Mouse (Mus musculus) MEL (cell line): ENCODE results near the gene Asb2. TPM values are rescaled to one million over a fixed set of nuclear protein-coding genes. Genes with fewer than 3 reads are reported as not detected.

Experiments used
- DNase-seq: peaks from one replicate; pipeline ENCODE4 v3.0.0; 2011; ENCODE audit warnings: low read depth, low spot score
- H3K27ac ChIP-seq: 2 replicates; pipeline ENCODE4 v1.5.1; 2012; ENCODE audit warnings: low read depth, mild to moderate bottlenecking, control low read depth, low read length, moderate library complexity; ENCODE audit not compliant: control insufficient read depth
- H3K27me3 ChIP-seq, 2 experiments: fragments of 150-350 bp in 1 of 2; sonication (generic) in 1 of 2; 2 replicates each; pipeline ENCODE4 v1.6.1; 2012; ENCODE audit warnings: low read length in 2 of 2, mild to moderate bottlenecking in 2 of 2, improper control_type of control experiment in 1 of 2, moderate library complexity in 1 of 2; ENCODE audit not compliant: insufficient read depth in 2 of 2, control insufficient read depth in 1 of 2
- H3K36me3 ChIP-seq, 2 experiments: 2 replicates each; pipeline ENCODE4 v1.6.1; 2012 to 2014; ENCODE audit warnings: low read length in 2 of 2, improper control_type of control experiment in 1 of 2, inconsistent platforms in 1 of 2, mild to moderate bottlenecking in 1 of 2; ENCODE audit not compliant: insufficient read depth in 2 of 2, control insufficient read depth in 1 of 2
- H3K4me1 ChIP-seq, 2 experiments: fragments of 150-350 bp in 1 of 2; sonication (generic) in 1 of 2; 2 replicates each; pipeline ENCODE4 v1.6.1; 2012; ENCODE audit warnings: low read length in 2 of 2, improper control_type of control experiment in 1 of 2, mild to moderate bottlenecking in 1 of 2; ENCODE audit not compliant: insufficient read depth in 2 of 2, control insufficient read depth in 1 of 2
- H3K4me3 ChIP-seq, 2 experiments: fragments of 150-350 bp in 1 of 2; sonication (generic) in 1 of 2; 2 replicates each; pipeline ENCODE4 v1.5.1; 2012; ENCODE audit warnings: low read depth in 2 of 2, low read length in 2 of 2, mild to moderate bottlenecking in 2 of 2, moderate library complexity in 2 of 2, control low read depth in 1 of 2, improper control_type of control experiment in 1 of 2; ENCODE audit not compliant: control insufficient read depth in 1 of 2, insufficient read depth in 1 of 2
- H3K79me2 ChIP-seq: 2 replicates; pipeline ENCODE4 v1.6.1; 2012; ENCODE audit warnings: mild to moderate bottlenecking, low read length, moderate library complexity; ENCODE audit not compliant: control insufficient read depth, poor library complexity, insufficient read depth
- H3K9ac ChIP-seq: 2 replicates; pipeline ENCODE4 v1.6.1; 2012; ENCODE audit warnings: low read depth, mild to moderate bottlenecking, control low read depth, low read length, moderate library complexity; ENCODE audit not compliant: control insufficient read depth, poor library complexity, severe bottlenecking
- H3K9me3 ChIP-seq: fragments of 150-350 bp; sonication (generic); replicated peaks from 2 replicates; pipeline ENCODE4 v1.6.1; 2012; ENCODE audit warnings: mild to moderate bottlenecking, low read length, improper control_type of control experiment, moderate library complexity; ENCODE audit not compliant: insufficient read depth
- BHLHE40 ChIP-seq: IDR thresholded peaks from 2 replicates; pipeline ENCODE4 v1.6.1; 2012; ENCODE audit warnings: low read depth, mild to moderate bottlenecking, inconsistent platforms, low read length, improper control_type of control experiment, borderline replicate concordance
- CHD2 ChIP-seq: IDR thresholded peaks from 2 replicates; pipeline ENCODE4 v1.6.1; 2011; ENCODE audit warnings: low read length, improper control_type of control experiment
- CTCF ChIP-seq, 3 experiments: IDR thresholded peaks in 2 of 3; conservative IDR thresholded peaks in 1 of 3; 2 replicates each; pipeline ENCODE4 v1.5.1; 2011 to 2012; ENCODE audit warnings: low read length in 3 of 3, low read depth in 2 of 3, mild to moderate bottlenecking in 2 of 3, improper control_type of control experiment in 1 of 3, inconsistent platforms in 1 of 3, mixed read lengths in 1 of 3, moderate library complexity in 1 of 3; ENCODE audit not compliant: control insufficient read depth in 1 of 3, insufficient read depth in 1 of 3, poor library complexity in 1 of 3, severe bottlenecking in 1 of 3
- E2F4 ChIP-seq: IDR thresholded peaks from 2 replicates; pipeline ENCODE4 v1.6.1; 2011; ENCODE audit warnings: low read depth, low read length, improper control_type of control experiment, borderline replicate concordance
- GABPA ChIP-seq: IDR thresholded peaks from 2 replicates; pipeline ENCODE4 v1.6.1; 2012; ENCODE audit warnings: low read depth, mild to moderate bottlenecking, inconsistent platforms, low read length, improper control_type of control experiment, moderate library complexity
- GATA1 ChIP-seq: IDR thresholded peaks from 2 replicates; pipeline ENCODE4 v1.6.1; 2011; ENCODE audit warnings: low read depth, low read length, improper control_type of control experiment
- JUND ChIP-seq: IDR thresholded peaks from 2 replicates; pipeline ENCODE4 v1.6.1; 2011; ENCODE audit warnings: low read depth, mild to moderate bottlenecking, improper control_type of control experiment, low read length
- KAT2A ChIP-seq: conservative IDR thresholded peaks from 2 replicates; pipeline ENCODE4 v1.6.1; 2012; ENCODE audit warnings: low read depth, low read length, improper control_type of control experiment, inconsistent platforms
- MAFK ChIP-seq: IDR thresholded peaks from 2 replicates; pipeline ENCODE4 v1.6.1; 2011; ENCODE audit warnings: low read depth, mild to moderate bottlenecking, low read length, improper control_type of control experiment, borderline replicate concordance
- MAX ChIP-seq: IDR thresholded peaks from 2 replicates; pipeline ENCODE4 v1.6.1; 2011; ENCODE audit warnings: low read length, improper control_type of control experiment
- MAZ ChIP-seq: IDR thresholded peaks from 2 replicates; pipeline ENCODE4 v1.6.1; 2012; ENCODE audit warnings: low read depth, mild to moderate bottlenecking, inconsistent platforms, low read length, improper control_type of control experiment
- MXI1 ChIP-seq: IDR thresholded peaks from 2 replicates; pipeline ENCODE4 v1.6.1; 2011; ENCODE audit warnings: mild to moderate bottlenecking, low read depth, low read length, improper control_type of control experiment
- NRF1 ChIP-seq: IDR thresholded peaks from 2 replicates; pipeline ENCODE4 v1.6.1; 2014; ENCODE audit warnings: low read depth, mild to moderate bottlenecking, inconsistent platforms, low read length, improper control_type of control experiment, moderate library complexity; ENCODE audit not compliant: poor library complexity, insufficient read depth, severe bottlenecking
- POLR2AphosphoS2 ChIP-seq: IDR thresholded peaks from 2 replicates; pipeline ENCODE4 v1.6.1; 2011; ENCODE audit warnings: low read length, improper control_type of control experiment
- POLR2AphosphoS5 ChIP-seq: IDR thresholded peaks from 2 replicates; pipeline ENCODE4 v1.6.1; 2012; ENCODE audit warnings: low read depth, borderline replicate concordance, mild to moderate bottlenecking, inconsistent platforms, low read length, moderate library complexity, mixed read lengths
- TAL1 ChIP-seq: IDR thresholded peaks from 2 replicates; pipeline ENCODE4 v1.6.1; 2012; ENCODE audit warnings: mild to moderate bottlenecking, inconsistent platforms, low read length, moderate library complexity, mixed read lengths
- USF1 ChIP-seq: IDR thresholded peaks from 2 replicates; pipeline ENCODE4 v1.6.1; 2014; ENCODE audit warnings: low read depth, mild to moderate bottlenecking, inconsistent platforms, low read length, improper control_type of control experiment, moderate library complexity
- USF2 ChIP-seq, 2 experiments: IDR thresholded peaks; 2 replicates each; pipeline ENCODE4 v1.6.1; 2011 to 2012; ENCODE audit warnings: improper control_type of control experiment in 2 of 2, low read length in 2 of 2, borderline replicate concordance in 1 of 2, inconsistent platforms in 1 of 2, low read depth in 1 of 2, mild to moderate bottlenecking in 1 of 2; ENCODE audit not compliant: insufficient read depth in 1 of 2
- ZC3H11A ChIP-seq: IDR thresholded peaks from 2 replicates; pipeline ENCODE4 v1.6.1; 2012; ENCODE audit warnings: low read depth, mild to moderate bottlenecking, inconsistent platforms, low read length, improper control_type of control experiment
- ZKSCAN1 ChIP-seq: IDR thresholded peaks from 2 replicates; pipeline ENCODE4 v1.6.1; 2012; ENCODE audit warnings: low read depth, mild to moderate bottlenecking, inconsistent platforms, low read length, improper control_type of control experiment, moderate library complexity
- ZMIZ1 ChIP-seq: IDR thresholded peaks from 2 replicates; pipeline ENCODE4 v1.6.1; 2012; ENCODE audit warnings: low read depth, mild to moderate bottlenecking, inconsistent platforms, low read length, improper control_type of control experiment, moderate library complexity
- polyA plus RNA-seq, 2 experiments: library from polyadenylated mRNA; stranded (reverse) in 1 of 2; unstranded in 1 of 2; fragments of >175 nt in 1 of 2; fragments of >200 nt in 1 of 2; gene quantifications; 2 replicates each; pipeline versions ENCODE4 v1.2.1 to v1.2.4; 2012; ENCODE audit warnings: low replicate concordance in 2 of 2, low read depth in 1 of 2; ENCODE audit not compliant: insufficient read length in 2 of 2, insufficient read depth in 1 of 2, missing spikeins in 1 of 2
- total RNA-seq: library from RNA; depleted of rRNA; stranded (reverse); fragments of 300-350 nt; gene quantifications from 2 replicates; pipeline ENCODE4 v1.2.3, GENCODE M21; 2012

Gene Asb2
- total and polyA plus RNA-seq, 3 experiments, result 0.18 TPM; not detected in 2

- Histone ChIP-seq H3K79me2 (no peaks in the 10 kb centered on the region), H3K9ac (no peak overlapping the region), H3K9me3 (no peaks in the 10 kb centered on the region), H3K4me3 (no peak overlapping the region)
- TF ChIP-seq POLR2AphosphoS5 (no peak), MAZ (no peak), ZMIZ1 (no peak), BHLHE40 (no peak), ZKSCAN1 (no peak), GATA1 (no peak)
- TF ChIP-seq, all 39 proteins: peak for 0
- DNase-seq, result no peak
- Histone ChIP-seq H3K36me3 (no peaks in the 10 kb centered on the region), H3K27ac (no peak overlapping the region), H3K4me1 (no peaks in the 10 kb centered on the region), H3K27me3 (no peaks in the 10 kb centered on the region)
Observed at GRCm38 (mm10) chr12:103282936-103283335, 72.9 kb downstream of the Asb2 start.

- no peaks in the 10 kb centered on the region for H3K4me1 ChIP-seq
- no peaks in the 10 kb centered on the region for H3K9me3 ChIP-seq
- no peak overlapping the region for H3K27ac ChIP-seq
- no peaks in the 10 kb centered on the region for H3K79me2 ChIP-seq
- TF ChIP-seq NRF1 (no peak), GABPA (no peak), BHLHE40 (no peak), KAT2A (no peak), USF1 (no peak), ZC3H11A (no peak), MAX (no peak), ZKSCAN1 (no peak), CTCF (IDR thresholded peaks at IDR 0.05 in 2 of 3, conservative IDR thresholded peaks at IDR 0.05 in 1 of 3; ENCODE audit: control insufficient read depth in 1 of 3, insufficient read depth in 1 of 3, low read depth in 2 of 3, low read length in 3 of 3, poor library complexity in 1 of 3, severe bottlenecking in 1 of 3) (no peak), POLR2AphosphoS2 (no peak), E2F4 (no peak), ZMIZ1 (no peak), CHD2 (no peak), MAFK (no peak), JUND (no peak), USF2 (IDR thresholded peaks at IDR 0.05; ENCODE audit: borderline replicate concordance in 1 of 2, insufficient read depth in 1 of 2, low read depth in 1 of 2, low read length in 2 of 2) (no peak), TAL1 (no peak), MXI1 (no peak), GATA1 (no peak)
- H3K9ac ChIP-seq, result no peak overlapping the region
- no peaks in the 10 kb centered on the region for H3K27me3 ChIP-seq
- no peak for DNase-seq
- no peaks in the 10 kb centered on the region for H3K36me3 ChIP-seq
- H3K4me3 ChIP-seq, result no peak overlapping the region
Observed at GRCm38 (mm10) chr12:103281912-103282311, 73.9 kb downstream of the Asb2 start.
